Mouse (Mus musculus) heart, adult 9 months (tissue): ENCODE results near the gene Cnksr3.

ENCODE experiments used
- DNase-seq, 2 experiments: peaks; one replicate each; pipeline ENCODE4 v3.0.0; 2022; ENCODE audit warnings: low spot score in 2 of 2

Gene Cnksr3

GRCm38 (mm10) chr10:7196668-7197400, 15.2 kb downstream of the Cnksr3 start:
- no peak for DNase-seq

GRCm38 (mm10) chr10:7195927-7196326, 16.1 kb downstream of the Cnksr3 start:
- DNase-seq: no peak

GRCm38 (mm10) chr10:7191721-7192413, 20.2 kb downstream of the Cnksr3 start:
- DNase-seq: no peak

- no peak for DNase-seq
These were observed 22.8 kb downstream of the Cnksr3 start for GRCm38 (mm10) chr10:7189194-7189593.

DNA sequence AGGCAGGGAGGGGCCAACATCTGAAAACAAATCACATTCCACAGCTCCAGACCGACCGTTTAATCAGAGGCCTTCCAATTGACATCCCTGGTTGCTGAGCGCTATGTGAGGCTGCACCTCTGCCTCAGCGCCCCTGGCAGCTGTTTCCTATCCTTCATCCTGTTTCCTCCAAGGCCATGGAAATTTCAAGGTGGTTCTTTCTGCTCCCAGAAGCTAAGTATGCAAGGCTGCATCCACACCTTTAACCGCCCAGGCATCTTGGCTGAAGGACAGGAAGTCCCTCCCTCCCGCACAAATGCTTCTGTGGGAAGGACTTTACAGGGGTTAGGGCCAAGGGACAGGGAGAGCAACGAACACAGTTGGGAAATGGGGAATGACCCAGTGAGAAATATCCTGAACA, 24.2 kb downstream of the Cnksr3 start:
- peak in 1 of 2 experiments; percentile 60 for DNase-seq

DNA sequence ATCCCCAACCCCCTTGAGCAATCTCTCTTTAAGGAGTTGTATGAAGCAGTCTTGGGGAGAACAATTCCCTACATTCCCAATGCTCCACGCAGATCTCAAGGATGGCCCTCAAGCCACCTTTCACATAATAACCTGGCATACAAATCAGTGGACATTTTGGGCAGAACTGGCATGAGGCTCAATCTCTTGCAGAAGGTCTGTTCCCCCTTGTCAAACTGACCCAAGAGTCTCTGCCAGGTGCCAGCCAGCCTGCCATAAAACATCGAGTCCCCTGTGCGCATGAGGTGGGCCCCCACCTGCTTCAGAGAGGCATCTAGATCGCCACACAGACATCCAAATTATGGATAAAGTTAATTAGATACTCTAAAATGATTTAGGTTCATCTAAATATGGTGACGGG, 25.0 kb downstream of the Cnksr3 start:
- DNase-seq: no peak

DNA sequence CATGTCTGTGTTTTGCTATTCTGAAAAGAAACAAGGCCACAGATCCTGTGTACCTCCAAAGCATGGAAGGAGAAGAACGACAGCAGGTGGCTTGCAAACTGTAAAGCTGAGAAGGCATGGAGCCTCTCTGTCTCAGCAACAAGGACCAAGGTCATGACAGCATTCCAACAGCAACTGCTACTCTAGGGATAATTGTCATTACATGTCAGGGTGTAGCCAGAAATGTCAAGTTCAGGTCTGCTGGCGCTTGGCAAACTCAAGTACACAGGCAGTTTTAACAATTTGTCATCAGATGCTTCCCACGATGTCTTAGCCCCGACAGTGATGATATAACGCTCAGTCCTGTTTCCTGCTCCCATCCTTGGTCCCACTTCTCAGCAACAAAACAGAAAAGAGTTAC, 26.0 kb downstream of the Cnksr3 start:
- DNase-seq: no peak

DNA sequence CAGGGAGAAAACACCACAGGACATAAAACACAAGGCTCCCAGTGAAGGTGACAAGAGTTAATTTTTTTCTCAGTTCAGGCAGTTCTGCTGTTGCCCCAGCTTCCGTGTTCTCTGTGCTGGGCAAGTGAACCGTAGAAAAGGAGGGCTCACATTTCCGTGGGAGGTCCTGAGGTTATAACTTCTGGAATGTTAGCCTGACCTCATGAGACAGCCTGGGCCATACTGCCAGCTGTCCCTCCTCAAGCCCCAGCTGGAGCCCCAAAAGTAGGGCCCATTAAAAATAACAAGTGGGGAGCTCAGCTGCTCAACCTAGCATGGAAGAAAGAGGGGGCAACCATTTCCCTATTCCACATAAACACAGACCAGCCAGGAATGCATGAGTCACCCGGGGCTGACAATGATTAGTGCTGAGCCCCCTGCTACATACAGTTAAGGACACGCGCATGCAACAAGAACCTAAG, 28.8 kb downstream of the Cnksr3 start:
- peak in 1 of 2 experiments; percentile 30 for DNase-seq

- DNase-seq: peak; percentile 13 to 25
These were observed 29.4 kb downstream of the Cnksr3 start for GRCm38 (mm10) chr10:7182555-7183170.

- no peak for DNase-seq
These were observed 31.7 kb downstream of the Cnksr3 start for GRCm38 (mm10) chr10:7180296-7180695.

DNA sequence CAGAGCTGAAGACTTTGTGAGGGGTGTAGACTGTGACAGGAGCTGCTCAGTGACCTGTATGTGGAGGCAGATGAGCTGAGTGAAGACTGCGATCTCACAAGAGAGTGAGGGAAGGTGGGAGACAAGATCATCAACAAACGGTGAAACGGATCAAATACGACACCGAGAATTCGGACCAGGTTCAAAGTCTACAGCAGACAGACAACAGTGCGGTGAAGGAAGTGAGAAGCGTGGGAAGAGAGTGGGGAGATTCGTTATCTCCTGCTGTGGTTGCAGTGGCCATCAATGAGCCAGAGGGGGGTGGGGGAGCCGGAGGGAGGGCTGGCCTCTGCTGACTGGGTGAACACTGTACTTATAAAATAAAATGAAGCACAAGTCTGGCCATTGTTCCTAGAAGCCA, 33.5 kb downstream of the Cnksr3 start:
- DNase-seq: no peak

- no peak for DNase-seq
These were observed 35.7 kb downstream of the Cnksr3 start for GRCm38 (mm10) chr10:7176205-7176910.

DNA sequence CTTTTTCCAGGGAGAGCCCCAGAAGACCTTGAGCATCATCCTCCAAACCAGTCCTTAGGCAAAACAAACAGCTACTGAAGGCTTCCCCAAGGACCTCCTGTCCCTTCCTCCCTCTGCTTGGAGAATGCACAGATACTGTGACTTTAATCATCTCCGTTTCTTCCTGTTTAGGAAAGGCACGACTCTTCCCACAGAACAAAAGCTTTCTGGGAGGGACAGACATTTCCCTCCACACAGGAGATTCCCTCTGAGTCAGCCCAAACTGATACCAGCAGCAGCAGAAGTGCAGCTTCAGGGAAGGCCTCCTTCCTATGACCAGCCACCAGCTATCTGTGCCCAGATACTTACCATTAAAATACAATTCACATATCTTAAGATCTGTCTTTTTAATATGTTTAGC, 37.6 kb downstream of the Cnksr3 start:
- no peak for DNase-seq

DNA sequence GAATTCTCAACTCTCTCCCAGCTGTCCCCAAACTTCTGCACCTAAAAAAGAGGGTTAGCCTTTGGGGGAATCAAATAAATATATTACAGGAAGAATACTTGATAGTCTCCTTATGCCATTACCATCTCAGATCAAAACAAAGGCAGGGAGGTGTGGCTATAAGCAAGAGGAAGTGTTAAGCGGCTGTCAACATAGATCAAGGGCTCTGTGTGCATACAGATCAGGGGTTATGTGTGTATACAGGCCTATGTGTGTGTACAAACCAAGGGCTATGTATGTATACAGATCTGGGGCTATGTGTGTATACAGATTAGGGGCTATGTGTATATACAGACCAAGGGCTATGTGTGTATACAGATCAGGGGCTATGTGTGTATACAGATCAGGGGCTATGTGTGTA, 38.9 kb downstream of the Cnksr3 start:
- DNase-seq: no peak

- no peak for DNase-seq
These were observed 41.6 kb downstream of the Cnksr3 start for GRCm38 (mm10) chr10:7170434-7170833.

DNA sequence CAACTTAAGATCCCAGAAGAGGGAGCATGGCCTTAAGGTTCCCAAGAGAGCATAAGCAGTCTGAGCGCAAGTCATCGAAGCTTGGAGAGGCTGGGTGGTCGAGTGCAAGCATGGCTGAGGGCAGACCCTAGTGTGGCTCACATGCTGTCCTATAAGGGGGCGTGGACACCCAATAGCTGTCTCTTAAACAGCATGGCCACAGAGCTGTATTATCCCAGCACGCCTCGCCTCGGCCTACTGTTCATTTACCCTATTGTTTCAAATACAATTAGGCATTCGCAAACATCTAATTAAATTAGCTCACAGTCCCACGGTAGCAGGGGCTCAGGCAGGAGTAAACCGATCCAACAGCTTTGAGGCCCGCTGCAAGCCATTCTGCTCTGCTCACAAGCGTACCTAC, 49.0 kb downstream of the Cnksr3 start:
- no peak for DNase-seq

DNA sequence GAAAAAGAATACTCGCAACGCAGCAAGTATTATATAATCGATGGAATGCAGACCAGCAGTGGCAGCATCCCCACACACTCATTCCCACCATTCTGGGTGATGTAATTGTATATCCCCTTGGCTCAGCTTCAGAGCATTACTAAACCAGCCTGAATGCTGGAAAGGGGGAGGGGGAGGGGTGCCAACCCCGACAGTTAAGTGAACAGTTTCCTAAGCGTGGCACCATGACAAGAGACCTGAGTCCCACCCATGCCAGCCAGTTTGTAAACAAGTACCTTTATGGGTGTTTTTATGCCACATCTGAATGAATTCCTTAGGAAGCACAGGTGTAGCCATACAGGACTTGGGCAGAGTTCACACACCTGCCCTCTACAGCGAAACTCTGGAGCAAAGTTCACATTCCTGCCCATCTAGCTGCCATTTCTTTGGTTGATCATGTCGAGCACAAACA, 53.0 kb downstream of the Cnksr3 start:
- peak in 1 of 2 experiments; percentile 46 for DNase-seq

DNA sequence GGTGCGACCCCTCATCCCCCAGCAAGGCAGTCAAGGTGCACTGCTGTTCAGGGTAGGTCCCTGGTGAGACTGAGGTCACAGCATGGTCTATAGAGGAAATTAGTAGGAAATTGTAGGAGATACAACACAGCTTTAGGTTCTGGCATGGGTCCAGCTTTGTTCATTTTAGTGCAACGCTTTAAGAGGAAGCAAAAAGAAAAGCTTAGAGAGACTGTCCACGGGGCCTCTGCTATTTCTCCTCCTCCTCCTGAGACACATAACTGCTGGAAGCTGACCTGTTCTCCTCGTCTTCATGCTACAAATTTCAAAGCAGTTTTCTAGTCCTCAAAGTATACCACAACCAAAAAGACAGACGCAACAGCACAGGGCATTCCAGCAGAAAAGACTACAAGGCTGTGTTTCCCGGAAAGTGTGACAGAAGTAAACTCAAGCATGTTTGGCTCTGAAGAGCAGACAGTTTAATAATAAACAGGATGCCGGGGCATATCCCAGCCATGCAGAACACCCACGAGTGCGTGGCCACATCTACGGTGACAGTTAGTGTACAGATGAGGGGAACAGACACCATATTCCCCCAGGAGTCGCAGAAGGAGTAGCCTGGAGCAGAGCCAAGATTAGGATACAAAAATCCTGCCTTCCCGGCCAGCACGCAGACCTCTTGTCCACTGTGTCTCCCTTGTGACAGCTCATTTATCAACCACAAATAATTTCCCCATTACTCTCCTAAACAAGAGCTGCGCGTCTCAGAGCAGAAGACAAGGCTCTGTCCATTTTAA, 53.6 kb downstream of the Cnksr3 start:
- DNase-seq: peak; percentile 59 to 64

DNA sequence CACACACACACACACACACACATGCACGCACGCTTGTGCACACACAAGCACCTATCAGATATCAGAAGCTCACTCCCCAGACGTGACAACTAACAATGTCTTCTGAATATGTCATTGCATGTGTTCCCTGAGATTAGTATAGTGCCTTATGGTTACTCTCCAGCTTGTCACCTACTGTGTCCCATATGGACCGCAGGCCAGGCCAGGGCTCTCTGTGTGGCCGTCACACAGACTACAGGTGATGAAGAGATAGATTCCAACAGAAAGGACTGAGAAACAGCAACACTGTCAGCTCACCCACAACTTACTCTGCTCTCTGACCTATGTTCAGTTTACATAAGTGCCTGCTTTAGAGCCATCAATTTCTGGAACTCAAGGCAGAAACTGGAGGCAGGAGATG, 57.2 kb downstream of the Cnksr3 start:
- no peak for DNase-seq

DNA sequence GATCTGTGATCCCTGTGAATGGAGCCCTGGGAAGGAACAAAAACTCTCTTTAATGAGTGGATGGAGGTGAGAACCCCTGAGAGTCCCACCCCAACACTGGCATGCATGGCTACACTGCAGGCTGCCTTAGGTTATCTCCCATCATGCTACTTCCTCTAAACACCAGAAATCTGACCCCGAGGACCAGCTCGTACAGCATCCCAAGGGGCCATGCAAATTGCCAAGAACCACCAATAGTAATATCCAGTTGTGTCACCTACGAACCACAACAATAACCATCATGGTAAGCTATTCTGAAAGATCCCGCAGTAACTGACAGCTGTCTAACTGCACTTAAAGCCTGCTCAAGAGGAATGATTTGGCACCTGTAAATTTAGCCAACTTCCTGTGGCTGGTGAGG, 59.1 kb downstream of the Cnksr3 start:
- DNase-seq: no peak
